Mouse (Mus musculus) midbrain, embryonic 16.5 days (tissue): Measurements from ENCODE around the gene Slc27a1. TPM values are rescaled to one million over a fixed set of nuclear protein-coding genes. Genes with fewer than 3 reads are reported as not detected.

Source experiments
- ATAC-seq: fragments of 200-750 bp; cut with Nextera tagmentation; 2 replicates; pipeline ENCODE4 v1.8.0; 2017; ENCODE audit warnings: moderate TSS enrichment
- H3K27ac ChIP-seq: fragments of 300-500 bp; sonication (generic); 2 replicates; pipeline ENCODE4 v1.5.1; 2014; ENCODE audit warnings: mild to moderate bottlenecking, low read length, mixed read lengths
- H3K27me3 ChIP-seq: fragments of 300-500 bp; sonication (generic); 2 replicates; pipeline ENCODE4 v1.6.1; 2014; ENCODE audit warnings: low read depth, low read length, mixed read lengths; ENCODE audit not compliant: control insufficient read depth, insufficient read depth
- H3K36me3 ChIP-seq: fragments of 300-500 bp; sonication (generic); 2 replicates; pipeline ENCODE4 v1.6.1; 2014; ENCODE audit warnings: mild to moderate bottlenecking, low read length, moderate library complexity, mixed read lengths; ENCODE audit not compliant: control insufficient read depth, insufficient read depth
- H3K4me1 ChIP-seq: fragments of 300-500 bp; sonication (generic); 2 replicates; pipeline ENCODE4 v1.6.1; 2014; ENCODE audit warnings: mild to moderate bottlenecking, low read length, mixed read lengths; ENCODE audit not compliant: control insufficient read depth, insufficient read depth
- H3K4me2 ChIP-seq: fragments of 300-500 bp; sonication (generic); 2 replicates; pipeline ENCODE4 v1.6.1; 2014; ENCODE audit warnings: mild to moderate bottlenecking, low read length, mixed read lengths
- H3K4me3 ChIP-seq: fragments of 300-500 bp; sonication (generic); 2 replicates; pipeline ENCODE4 v1.5.1; 2014; ENCODE audit warnings: low read depth, mild to moderate bottlenecking, low read length, moderate library complexity, mixed read lengths
- H3K9ac ChIP-seq: fragments of 300-500 bp; sonication (generic); 2 replicates; pipeline ENCODE4 v1.6.1; 2014; ENCODE audit warnings: low read depth, low read length, mixed read lengths
- H3K9me3 ChIP-seq: fragments of 300-500 bp; sonication (generic); replicated peaks from 2 replicates; pipeline ENCODE4 v1.6.1; 2014; ENCODE audit warnings: mild to moderate bottlenecking, low read length, mixed read lengths; ENCODE audit not compliant: control insufficient read depth, poor library complexity, severe bottlenecking
- WGBS: fragments of 180-500 bp; shearing (Covaris S2); extraction: QIAGEN DNeasy Blood & Tissue Kit; methylation state at CpG from one replicate; pipeline ENCODE4 v1.1.7; 2014; 5-methylcytosine and 5-hydroxymethylcytosine counted together
- polyA plus RNA-seq: library from polyadenylated mRNA; unstranded; fragments of >200 nt; fragmentation: Nextera tagmentation; extraction: Ambion mirVana; gene quantifications from 2 replicates; pipeline ENCODE4 v1.2.1, GENCODE M21; 2015

The Slc27a1 gene
- polyA plus RNA-seq, 1 experiment from 2014 or later: 79.2 TPM

GRCm38 (mm10) chr8:71588762-71589161 lies 20.1 kb downstream of the Slc27a1 start:
- H3K9ac ChIP-seq: no peak overlapping the region
- peaks cover 21% of the 10 kb centered on the region for H3K4me1 ChIP-seq
- no peak overlapping the region for H3K4me3 ChIP-seq
- no peaks in the 10 kb centered on the region for H3K9me3 ChIP-seq
- WGBS: 64% methylated on average over 3 of the region's 3 CpGs
- H3K27ac ChIP-seq: no peak overlapping the region
- H3K36me3 ChIP-seq: peaks cover 16% of the 10 kb centered on the region
- H3K27me3 ChIP-seq: no peaks in the 10 kb centered on the region
- H3K4me2 ChIP-seq: no peak overlapping the region
- ATAC-seq: no peak

DNA sequence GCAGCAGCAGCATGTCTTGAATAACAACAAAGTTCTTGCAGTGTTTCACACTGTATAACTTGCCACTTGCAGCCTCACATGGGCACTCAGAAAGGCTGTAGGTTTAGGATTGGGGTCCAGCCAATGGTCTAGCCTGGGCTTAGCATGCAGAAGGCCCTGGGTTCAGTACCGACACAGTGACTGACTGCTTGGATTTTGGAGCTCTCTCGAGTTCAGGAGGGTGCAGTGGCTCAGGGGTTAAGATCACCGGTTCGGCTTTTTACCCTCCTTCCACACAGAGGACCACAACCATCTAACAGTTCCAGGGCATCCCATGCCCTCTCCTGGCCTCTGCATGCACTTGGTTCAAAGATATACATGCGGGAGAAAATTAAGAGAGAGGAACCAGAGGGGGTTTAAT lies 22.3 kb downstream of the Slc27a1 start:
- 30% methylated on average over 5 of the region's 5 CpGs for WGBS
- Histone ChIP-seq H3K9me3 (no peaks in the 10 kb centered on the region), H3K27me3 (no peaks in the 10 kb centered on the region), H3K4me1 (peaks cover 21% of the 10 kb centered on the region), H3K4me2 (peak overlapping the region; percentile 99), H3K9ac (peak overlapping the region; percentile 97), H3K36me3 (no peaks in the 10 kb centered on the region), H3K27ac (peak overlapping the region; percentile 99), H3K4me3 (peak overlapping the region; percentile 86)
- no peak for ATAC-seq

- Histone ChIP-seq H3K4me3 (peak within 1 kb of the TSS; percentile 86), H3K4me1 (peaks cover 21% of the 10 kb centered on the region), H3K36me3 (no peaks in the 10 kb centered on the region), H3K4me2 (peak within 1 kb of the TSS; percentile 99), H3K27me3 (no peaks in the 10 kb centered on the region), H3K9me3 (no peaks in the 10 kb centered on the region), H3K9ac (peak within 1 kb of the TSS; percentile 97), H3K27ac (peak within 1 kb of the TSS; percentile 99)
- ATAC-seq: peak; percentile 91
- under 1% methylated on average over 70 of the region's 71 CpGs for WGBS
These were observed 23.0 kb downstream of the Slc27a1 start, which contains the start of gene Pgls for GRCm38 (mm10) chr8:71591471-71592373. TSS of gene Pgls (plus strand) at chr8:71592176.

DNA sequence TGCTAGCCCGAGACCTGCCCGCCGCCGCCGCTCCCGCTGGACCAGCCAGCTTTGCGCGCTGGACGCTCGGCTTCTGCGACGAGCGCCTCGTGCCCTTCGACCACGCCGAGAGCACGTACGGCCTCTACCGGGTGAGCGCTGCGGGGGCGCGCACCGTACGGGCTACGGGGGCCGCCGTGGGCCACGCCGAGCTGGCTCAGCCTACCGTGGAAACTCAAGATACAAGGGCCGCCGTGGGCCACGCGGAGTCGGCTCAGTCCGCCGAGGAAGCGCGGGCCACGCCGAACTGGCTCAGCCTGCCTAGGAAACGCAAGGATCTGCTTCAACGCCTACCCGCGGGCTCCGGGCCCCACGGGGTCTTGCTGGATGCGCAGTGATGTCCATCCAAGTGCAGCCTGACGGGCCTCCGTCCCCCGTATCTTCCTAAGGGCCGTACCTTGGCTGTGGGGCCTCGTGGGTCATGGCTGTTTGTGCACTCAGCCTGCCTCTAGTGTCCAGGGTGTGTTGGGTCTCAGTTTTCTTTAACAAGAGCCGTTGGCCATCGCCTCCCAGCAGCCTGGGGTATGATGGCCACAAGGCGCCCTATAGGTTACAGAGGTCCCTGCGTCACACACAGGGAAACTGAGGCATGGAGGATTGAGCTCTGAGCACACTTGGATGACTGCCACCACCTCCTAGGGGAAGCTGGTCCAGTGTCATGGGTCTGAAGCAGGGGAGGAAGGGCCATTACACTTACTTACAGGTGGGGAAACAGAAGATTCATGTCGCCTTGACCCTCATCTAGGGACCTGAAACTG lies 23.9 kb downstream of the Slc27a1 start:
- peak; percentile 76 for ATAC-seq
- 5% methylated on average over 53 of the region's 60 CpGs for WGBS

DNA sequence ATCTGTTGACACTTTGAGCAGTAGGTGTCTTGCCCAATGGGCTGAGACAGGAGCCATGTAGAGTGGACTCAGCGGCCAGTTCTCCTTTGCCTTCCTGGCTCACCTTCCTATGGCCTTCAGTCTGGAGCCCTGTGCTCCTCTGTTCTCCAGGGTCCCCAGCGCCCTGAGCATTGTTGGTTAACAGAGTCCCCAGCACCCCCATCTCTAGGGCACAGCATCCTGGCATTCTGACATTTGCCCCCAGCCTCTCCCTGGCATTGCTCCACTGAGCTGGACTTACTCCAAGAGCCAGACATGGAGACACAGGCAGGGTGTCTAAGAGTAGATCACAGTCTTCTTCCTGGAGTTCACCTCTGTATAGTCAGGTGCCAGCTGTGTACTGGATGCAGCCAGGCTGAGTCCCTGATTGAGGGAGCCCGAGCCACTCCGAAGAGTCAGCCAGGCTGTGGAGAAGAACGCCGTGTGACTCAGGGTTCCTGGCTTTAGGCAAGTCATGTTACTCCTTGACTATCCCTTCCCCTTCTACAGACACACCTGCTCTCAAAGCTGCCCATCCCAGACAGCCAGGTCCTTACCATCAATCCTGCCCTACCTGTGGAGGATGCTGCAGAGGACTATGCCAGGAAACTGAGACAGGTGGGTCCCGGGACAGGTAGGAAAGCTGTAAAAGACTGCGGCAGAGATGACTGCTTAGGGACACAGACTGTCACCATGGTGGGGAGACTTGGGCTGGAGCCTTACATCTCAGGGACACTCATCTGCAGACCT lies 25.1 kb downstream of the Slc27a1 start:
- H3K4me1 ChIP-seq: peaks cover 21% of the 10 kb centered on the region
- whole genome bisulfite sequencing: 91% methylated on average over 8 of the region's 8 CpGs
- no peak overlapping the region for H3K9ac ChIP-seq
- H3K9me3 ChIP-seq: no peaks in the 10 kb centered on the region
- no peak for ATAC-seq
- H3K27ac ChIP-seq: no peak overlapping the region
- no peak overlapping the region for H3K4me3 ChIP-seq
- H3K4me2 ChIP-seq: no peak overlapping the region
- H3K27me3 ChIP-seq: no peaks in the 10 kb centered on the region
- H3K36me3 ChIP-seq: no peaks in the 10 kb centered on the region

More for the DNA sequence above, 23.9 kb downstream of the Slc27a1 start:
- Histone ChIP-seq H3K27me3 (no peaks in the 10 kb centered on the region), H3K4me2 (peak overlapping the region; percentile 99), H3K9me3 (no peaks in the 10 kb centered on the region), H3K4me3 (peak overlapping the region; percentile 86), H3K27ac (peak overlapping the region; percentile 99), H3K9ac (peak overlapping the region; percentile 97), H3K4me1 (peaks cover 21% of the 10 kb centered on the region), H3K36me3 (no peaks in the 10 kb centered on the region)

DNA sequence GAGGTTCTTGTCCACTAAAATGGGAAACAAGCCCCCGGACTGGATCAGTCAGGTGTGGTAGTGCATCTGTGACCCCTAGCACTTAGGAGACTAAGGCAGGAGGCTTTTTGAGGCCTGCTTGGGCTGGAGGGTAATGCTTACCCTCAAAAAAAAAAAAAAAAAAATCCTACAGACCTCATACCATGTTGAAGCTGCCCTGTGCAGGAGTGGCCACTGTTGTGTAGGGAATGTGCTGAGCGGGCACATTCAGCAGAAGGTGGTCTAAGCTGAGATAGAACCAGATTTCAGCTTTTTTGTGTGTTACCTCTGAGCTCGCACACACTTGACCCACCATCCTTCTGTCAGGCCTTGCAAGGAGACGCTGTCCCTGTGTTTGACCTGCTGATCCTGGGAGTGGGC lies 25.6 kb downstream of the Slc27a1 start:
- H3K4me1 ChIP-seq: peaks cover 21% of the 10 kb centered on the region
- H3K9ac ChIP-seq: no peak overlapping the region
- WGBS: 90% methylated on average over 4 of the region's 4 CpGs
- no peak overlapping the region for H3K4me2 ChIP-seq
- no peak overlapping the region for H3K4me3 ChIP-seq
- no peaks in the 10 kb centered on the region for H3K36me3 ChIP-seq
- H3K27me3 ChIP-seq: no peaks in the 10 kb centered on the region
- no peaks in the 10 kb centered on the region for H3K9me3 ChIP-seq
- no peak overlapping the region for H3K27ac ChIP-seq
- ATAC-seq: no peak

DNA sequence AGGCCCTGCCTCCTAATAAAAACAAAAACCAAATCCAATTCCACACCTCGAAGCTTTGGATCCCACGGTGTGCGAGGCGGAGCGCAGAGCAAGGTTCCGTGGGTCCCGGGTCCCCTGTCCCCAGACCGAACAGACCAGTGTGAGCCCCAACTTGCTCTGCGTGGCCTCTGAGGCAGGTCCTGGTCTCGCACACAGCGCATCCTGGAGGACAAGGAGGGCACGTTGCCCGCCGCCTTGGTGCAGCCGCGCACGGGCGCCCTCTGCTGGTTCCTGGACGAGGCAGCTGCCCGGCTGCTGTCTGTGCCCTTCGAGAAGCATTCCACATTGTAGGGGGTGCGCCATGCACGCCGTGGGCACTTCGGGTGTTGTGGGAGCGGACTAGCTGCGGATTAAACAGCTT lies 27.2 kb downstream of the Slc27a1 start:
- Histone ChIP-seq H3K4me1 (peaks cover 16% of the 10 kb centered on the region), H3K9me3 (no peaks in the 10 kb centered on the region), H3K36me3 (no peaks in the 10 kb centered on the region), H3K4me3 (no peak overlapping the region), H3K27me3 (peaks cover 11% of the 10 kb centered on the region), H3K27ac (no peak overlapping the region), H3K4me2 (peak overlapping the region; percentile 36; the same call in 1 of the 2 replicates), H3K9ac (no peak overlapping the region)
- 9% methylated on average over 27 of the region's 27 CpGs for WGBS
- 0 out of 2 replicates have a peak, but pooled peaks have one; percentile 2 for ATAC-seq

DNA sequence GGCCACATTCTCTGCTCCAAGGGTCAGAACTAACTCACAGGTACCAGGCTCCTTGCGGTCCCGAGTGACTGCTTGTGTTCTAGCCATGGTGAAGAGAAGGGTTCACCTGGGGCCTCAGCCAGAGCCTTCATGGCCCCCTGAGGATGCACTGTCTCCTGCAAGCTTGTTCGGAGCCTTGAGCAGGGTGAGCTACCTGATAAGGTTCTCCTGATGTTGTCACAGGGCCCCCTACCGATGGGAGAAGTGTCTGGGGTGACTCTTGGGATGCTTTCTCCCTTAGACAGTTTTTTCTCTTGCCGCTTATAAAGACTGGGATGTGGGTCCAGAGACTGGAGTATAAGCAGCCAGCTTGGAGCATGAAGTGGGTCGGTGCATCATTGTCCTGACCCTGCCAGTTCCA lies 27.7 kb downstream of the Slc27a1 start:
- no peaks in the 10 kb centered on the region for H3K36me3 ChIP-seq
- no peak for ATAC-seq
- peaks cover 12% of the 10 kb centered on the region for H3K27me3 ChIP-seq
- H3K4me2 ChIP-seq: no peak overlapping the region
- 62% methylated on average over 6 of the region's 6 CpGs for WGBS
- no peak overlapping the region for H3K9ac ChIP-seq
- no peak overlapping the region for H3K27ac ChIP-seq
- peaks cover 12% of the 10 kb centered on the region for H3K4me1 ChIP-seq
- no peaks in the 10 kb centered on the region for H3K9me3 ChIP-seq
- no peak overlapping the region for H3K4me3 ChIP-seq
